9 mouse cellular contexts compared by ENCODE assay signal in the genomic region with DNA sequence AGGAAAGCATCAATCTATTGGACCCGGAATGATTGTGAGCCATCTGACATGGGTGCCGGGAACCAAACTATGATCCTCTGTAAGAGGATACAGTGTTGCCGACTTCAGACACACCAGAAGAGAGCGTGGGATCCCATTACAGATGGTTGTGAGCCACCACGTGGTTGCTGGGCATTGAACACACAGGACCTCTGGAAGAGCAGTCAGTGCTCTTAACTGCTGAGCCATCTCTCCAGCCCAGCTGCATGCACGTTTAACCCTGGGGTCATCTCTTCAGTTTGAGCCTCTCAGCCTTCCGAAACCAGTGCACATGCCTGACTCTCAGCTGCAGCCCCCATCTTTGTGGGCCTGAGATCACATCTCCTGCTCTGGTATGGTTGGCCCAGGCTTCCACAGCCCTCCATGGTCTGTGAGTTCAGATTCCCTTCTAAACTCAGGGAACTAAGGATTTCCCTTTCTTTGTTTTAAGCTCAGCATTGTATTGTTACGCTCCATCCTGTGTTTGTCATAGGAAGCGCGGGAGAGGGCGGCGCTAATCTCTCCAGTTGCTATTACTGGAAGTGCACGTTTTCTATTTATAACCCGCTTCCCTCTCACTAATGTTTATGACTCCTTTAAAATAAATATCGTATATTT.
DNase-seq lines count a peak whose midpoint lies in the region; ATAC-seq and TF ChIP-seq lines count a peak whose summit lies in the region.
"Had no signal": no experiment of that assay in that cellular context is flagged by ENCODE, and none has a peak within 500 bp of the region (broad histone marks: within the 10 kb centered on the region; RNA-seq: fewer than 3 reads in every experiment).

No protein-coding gene starts in this region.

- H3K9me3 ChIP-seq in midbrain, embryonic 10.5 days (replicated peaks), result no peaks in the 10 kb centered on the region
- no peaks in the 10 kb centered on the region for H3K9me3 ChIP-seq in midbrain, embryonic 15.5 days
- H3K9me3 ChIP-seq in stomach, postnatal 0 days (ENCODE audit: control insufficient read depth, low read length), result no peaks in the 10 kb centered on the region
- no peaks in the 10 kb centered on the region for H3K9me3 ChIP-seq in forebrain, postnatal 0 days (ENCODE audit: low read length)
- H3K9me3 ChIP-seq: liver, embryonic 13.5 days had no signal

- no peaks in the 10 kb centered on the region for H3K27me3 ChIP-seq in midbrain, embryonic 10.5 days (ENCODE audit: low read depth, poor library complexity, severe bottlenecking)
- no peaks in the 10 kb centered on the region for H3K27me3 ChIP-seq in midbrain, embryonic 15.5 days (replicated peaks)
- H3K27me3 ChIP-seq in stomach, postnatal 0 days (ENCODE audit: control insufficient read depth, insufficient read depth, low read length), result no peaks in the 10 kb centered on the region
- H3K27me3 ChIP-seq in forebrain, postnatal 0 days (ENCODE audit: insufficient read depth, low read length), result no peaks in the 10 kb centered on the region
- no peaks in the 10 kb centered on the region for H3K27me3 ChIP-seq in cerebellum, adult 2 months (ENCODE audit: control insufficient read depth, insufficient read depth, low read length)
- H3K27me3 ChIP-seq: liver, embryonic 13.5 days had no signal

- no peak overlapping the region for H3K4me3 ChIP-seq in midbrain, embryonic 10.5 days
- no peak overlapping the region for H3K4me3 ChIP-seq in midbrain, embryonic 15.5 days
- H3K4me3 ChIP-seq in stomach, postnatal 0 days (ENCODE audit: low read depth, low read length), result no peak overlapping the region
- H3K4me3 ChIP-seq in forebrain, postnatal 0 days (ENCODE audit: low read depth, low read length), result no peak overlapping the region
- no peak overlapping the region for H3K4me3 ChIP-seq in cerebellum, adult 2 months (replicated peaks; ENCODE audit: insufficient read depth, low read depth, low read length)
- H3K4me3 ChIP-seq: liver, embryonic 13.5 days had no signal

- no peak for ATAC-seq in midbrain, embryonic 15.5 days (replicated peaks)
- no peak for ATAC-seq in stomach, postnatal 0 days (ENCODE audit: low FRiP score, low TSS enrichment)
- no peak for ATAC-seq in forebrain, postnatal 0 days

- no peak for TF ChIP-seq CTCF in stomach, postnatal 0 days (IDR thresholded peaks at IDR 0.05; ENCODE audit: low read depth)
- TF ChIP-seq CTCF in forebrain, postnatal 0 days (IDR thresholded peaks at IDR 0.05; ENCODE audit: low read depth), result no peak
- no peak for TF ChIP-seq CTCF in cerebellum, adult 2 months (IDR thresholded peaks at IDR 0.05; ENCODE audit: borderline replicate concordance, insufficient read depth, low read depth, low read length)

- TF ChIP-seq EP300 in stomach, postnatal 0 days (optimal IDR thresholded peaks at IDR 0.05), result no peak

- no peak for TF ChIP-seq POLR2A in cerebellum, adult 2 months (IDR thresholded peaks at IDR 0.05; ENCODE audit: borderline replicate concordance, insufficient read depth, low read length)

- H3K4me2 ChIP-seq in midbrain, embryonic 15.5 days, result no peak overlapping the region
- H3K4me2 ChIP-seq in stomach, postnatal 0 days (replicated peaks; ENCODE audit: low read depth), result no peak overlapping the region
- H3K4me2 ChIP-seq in forebrain, postnatal 0 days (ENCODE audit: low read depth), result no peak overlapping the region
- H3K4me2 ChIP-seq: liver, embryonic 13.5 days had no signal

- peaks cover 30% of the 10 kb centered on the region for H3K36me3 ChIP-seq in midbrain, embryonic 10.5 days
- H3K36me3 ChIP-seq in midbrain, embryonic 15.5 days (replicated peaks), result no peaks in the 10 kb centered on the region
- H3K36me3 ChIP-seq in stomach, postnatal 0 days (ENCODE audit: control insufficient read depth, insufficient read depth, low read length), result no peaks in the 10 kb centered on the region
- no peaks in the 10 kb centered on the region for H3K36me3 ChIP-seq in forebrain, postnatal 0 days (ENCODE audit: insufficient read depth)

- intact Hi-C loops in heart, postnatal 14 days (cut with DNase I), result loop anchor here (5.0 kb wide), 2 partner anchors 58 to 137 kb away; partner anchors contain the start of gene Pitpnc1

- peak overlapping the region; percentile 59; the same call in 1 of the 2 replicates for H3K27ac ChIP-seq in midbrain, embryonic 10.5 days (replicated peaks)
- no peak overlapping the region for H3K27ac ChIP-seq in midbrain, embryonic 15.5 days
- H3K27ac ChIP-seq in stomach, postnatal 0 days (replicated peaks), result peak overlapping the region; percentile 56; the same call in 1 of the 2 replicates
- no peak overlapping the region for H3K27ac ChIP-seq in forebrain, postnatal 0 days (ENCODE audit: low read depth, low read length)
- no peak overlapping the region for H3K27ac ChIP-seq in cerebellum, adult 2 months (ENCODE audit: insufficient read depth, low read length)
- H3K27ac ChIP-seq: liver, embryonic 13.5 days had no signal

- 83% methylated on average over 15 of the region's 15 CpGs for WGBS in midbrain, embryonic 10.5 days
- 80% methylated on average over 15 of the region's 15 CpGs for WGBS in midbrain, embryonic 15.5 days
- 50% methylated on average over 15 of the region's 15 CpGs for WGBS in stomach, postnatal 0 days
- WGBS in forebrain, postnatal 0 days, result 82% methylated on average over 15 of the region's 15 CpGs
- 89% methylated on average over 15 of the region's 15 CpGs for WGBS in cerebellum, adult 2 months

- DNase-seq in midbrain, embryonic 10.5 days (ENCODE audit: low spot score), result no peak
- peak; percentile 49 to 54 for DNase-seq in heart, postnatal 14 days
- DNase-seq in kidney, postnatal 4 days, result peak; percentile 50 to 68
- no peak for DNase-seq in stomach, postnatal 0 days (ENCODE audit: low spot score)
- DNase-seq in forebrain, postnatal 0 days, result no peak
- no peak for DNase-seq in spleen, adult 18-20 months
- no peak for DNase-seq in cerebellum, adult 2 months
- DNase-seq: liver, embryonic 13.5 days had no signal

- H3K9ac ChIP-seq in midbrain, embryonic 15.5 days, result no peak overlapping the region
- no peak overlapping the region for H3K9ac ChIP-seq in stomach, postnatal 0 days (ENCODE audit: low read length)
- no peak overlapping the region for H3K9ac ChIP-seq in forebrain, postnatal 0 days
- H3K9ac ChIP-seq: liver, embryonic 13.5 days had no signal

- H3K4me1 ChIP-seq in midbrain, embryonic 10.5 days, result peaks cover 43% of the 10 kb centered on the region
- H3K4me1 ChIP-seq in midbrain, embryonic 15.5 days, result peaks cover 17% of the 10 kb centered on the region
- 0 out of 2 replicates have a peak, but pooled peaks cover 2% of the 10 kb centered on the region for H3K4me1 ChIP-seq in stomach, postnatal 0 days (replicated peaks; ENCODE audit: control insufficient read depth, insufficient read depth)
- no peaks in the 10 kb centered on the region for H3K4me1 ChIP-seq in forebrain, postnatal 0 days (ENCODE audit: insufficient read depth)
- peaks cover 22% of the 10 kb centered on the region for H3K4me1 ChIP-seq in cerebellum, adult 2 months (ENCODE audit: control insufficient read depth, insufficient read depth, low read length)

Comparison
In these comparisons a context has a peak if more than half of its experiments do, and no peak if none do; other contexts are left out.
1. H3K27ac ChIP-seq: peak in midbrain, embryonic 10.5 days (single experiment) and stomach, postnatal 0 days (single experiment); none in midbrain, embryonic 15.5 days (single experiment), forebrain, postnatal 0 days (single experiment) and cerebellum, adult 2 months (single experiment).
2. DNase-seq: peak in heart, postnatal 14 days (2 of 2) and kidney, postnatal 4 days (2 of 2); none in midbrain, embryonic 10.5 days (single experiment), stomach, postnatal 0 days (single experiment), forebrain, postnatal 0 days (single experiment), spleen, adult 18-20 months (0 of 2) and cerebellum, adult 2 months (0 of 2).